Mouse (Mus musculus) kidney, postnatal 0 days (tissue): Measurements from ENCODE around the gene Arf6. TPM values are rescaled to one million over a fixed set of nuclear protein-coding genes. Genes with fewer than 3 reads are reported as not detected.
"Not testable (repeated sequence)": the region's sequence is repeated elsewhere in the genome, so short reads cannot be mapped to it uniquely, and the experiment has no call there.

Source experiments
- ATAC-seq: fragments of 200-750 bp; cut with Nextera tagmentation; replicated peaks from 2 replicates; pipeline ENCODE4 v1.8.0; 2017; ENCODE audit warnings: low read depth, moderate number of reproducible peaks, moderate TSS enrichment, moderate library complexity; ENCODE audit not compliant: low FRiP score
- DNase-seq: peaks from one replicate; pipeline ENCODE4 v3.0.0-alpha.2; 2016; ENCODE audit warnings: low spot score
- H3K27ac ChIP-seq: fragments of 300-500 bp; sonication (generic); 2 replicates; pipeline ENCODE4 v1.5.1; 2014; ENCODE audit warnings: mild to moderate bottlenecking
- H3K27me3 ChIP-seq: fragments of 300-500 bp; sonication (generic); 2 replicates; pipeline ENCODE4 v1.6.1; 2014; ENCODE audit warnings: low read length, mixed read lengths; ENCODE audit not compliant: insufficient read depth
- H3K36me3 ChIP-seq: fragments of 300-500 bp; sonication (generic); 2 replicates; pipeline ENCODE4 v1.6.1; 2014; ENCODE audit warnings: low read length, mixed read lengths; ENCODE audit not compliant: insufficient read depth
- H3K4me1 ChIP-seq: fragments of 300-500 bp; sonication (generic); replicated peaks from 2 replicates; pipeline ENCODE4 v1.6.1; 2014; ENCODE audit warnings: antibody characterized with exemption, low read length, mixed read lengths; ENCODE audit not compliant: insufficient read depth
- H3K4me2 ChIP-seq: fragments of 300-500 bp; sonication (generic); 2 replicates; pipeline ENCODE4 v1.6.1; 2014; ENCODE audit warnings: mild to moderate bottlenecking, low read length, moderate library complexity, mixed read lengths
- H3K4me3 ChIP-seq: fragments of 300-500 bp; sonication (generic); replicated peaks from 2 replicates; pipeline ENCODE4 v1.5.1; 2014; ENCODE audit warnings: low read depth, low read length
- H3K9ac ChIP-seq: fragments of 300-500 bp; sonication (generic); 2 replicates; pipeline ENCODE4 v1.6.1; 2014; ENCODE audit warnings: low read depth, low read length
- H3K9me3 ChIP-seq: fragments of 300-500 bp; sonication (generic); replicated peaks from 2 replicates; pipeline ENCODE4 v1.6.1; 2016; ENCODE audit warnings: low read length, inconsistent platforms, mixed read lengths
- CTCF ChIP-seq: IDR thresholded peaks from 2 replicates; pipeline ENCODE4 v1.5.1; 2016; ENCODE audit warnings: antibody characterized with exemption, low read depth, mild to moderate bottlenecking, moderate library complexity
- WGBS: fragments of 180-500 bp; shearing (Covaris S2); extraction: QIAGEN DNeasy Blood & Tissue Kit; methylation state at CpG from one replicate; pipeline ENCODE4 v1.1.7; 2014; 5-methylcytosine and 5-hydroxymethylcytosine counted together
- polyA plus RNA-seq: library from polyadenylated mRNA; unstranded; fragments of >200 nt; fragmentation: Nextera tagmentation; extraction: Ambion mirVana; gene quantifications from 2 replicates; pipeline ENCODE4 v1.2.1, GENCODE M21; 2015

Arf6 gene
- polyA plus RNA-seq, 1 experiment from 2014 or later, result 70.7 TPM

DNA sequence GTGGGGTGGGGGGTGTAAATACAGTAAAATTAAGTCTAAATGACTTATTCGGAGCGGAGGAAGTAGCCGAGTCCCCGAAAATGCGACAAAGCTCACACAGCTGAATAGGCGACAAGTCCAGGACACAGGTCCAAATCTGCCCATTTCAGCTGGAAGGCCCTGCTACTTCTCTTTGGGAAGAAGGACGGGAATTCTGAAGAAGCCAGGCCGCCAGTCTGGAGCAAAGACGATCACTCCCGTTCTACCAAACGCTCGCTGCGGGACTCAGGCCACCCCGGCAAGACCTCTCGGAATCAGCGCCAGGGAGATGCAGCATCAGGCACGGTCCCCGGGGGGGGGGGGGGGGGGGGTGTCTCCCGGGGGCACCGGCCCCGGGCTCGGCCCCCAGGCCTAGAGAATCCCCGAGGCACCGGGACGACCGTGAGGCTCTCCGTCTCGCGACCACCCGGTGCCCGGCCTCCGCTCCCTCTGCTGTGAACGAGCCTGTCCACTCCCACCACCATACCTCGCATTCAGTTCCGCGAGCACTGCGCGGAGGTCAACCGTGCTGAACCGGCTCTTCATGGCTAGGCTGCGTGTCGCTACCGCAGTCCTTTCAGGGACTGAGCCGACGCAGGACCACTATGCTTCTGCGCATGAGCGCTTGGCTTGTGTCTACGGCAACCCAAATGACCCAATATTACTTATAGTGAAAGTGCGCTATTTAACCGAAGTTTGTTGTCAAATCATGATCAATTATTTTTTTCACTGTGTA, 15.2 kb upstream of the Arf6 start, which contains the start of gene Nemf:
Gene Nemf, minus strand, starts transcription at position 620 of the 754 bp plus-strand sequence.
- H3K9ac ChIP-seq, result peak within 1 kb of the TSS; percentile 86
- H3K27ac ChIP-seq, result peak within 1 kb of the TSS; percentile 75
- peak within 1 kb of the TSS; percentile 83 for H3K4me2 ChIP-seq
- under 1% methylated on average over 43 of the region's 50 CpGs for WGBS
- no peaks in the 10 kb centered on the region for H3K27me3 ChIP-seq
- H3K36me3 ChIP-seq, result peaks cover 5% of the 10 kb centered on the region; the same call in 1 of the 2 replicates
- H3K4me1 ChIP-seq, result no peaks in the 10 kb centered on the region
- H3K9me3 ChIP-seq, result no peaks in the 10 kb centered on the region
- peak; percentile 38 for ATAC-seq
- TF ChIP-seq CTCF, result no peak
- peak within 1 kb of the TSS; percentile 69 for H3K4me3 ChIP-seq
- DNase-seq, result peak; percentile 91

- no peaks in the 10 kb centered on the region for H3K27me3 ChIP-seq
- 6% methylated on average over 13 of the region's 13 CpGs for WGBS
- H3K36me3 ChIP-seq, result 0 out of 2 replicates have a peak, but pooled peaks cover 5% of the 10 kb centered on the region
- no peak for TF ChIP-seq CTCF
- H3K9ac ChIP-seq, result peak overlapping the region; percentile 86
- no peaks in the 10 kb centered on the region for H3K4me1 ChIP-seq
- ATAC-seq (no peak), DNase-seq (no peak)
- H3K4me2 ChIP-seq, result peak overlapping the region; percentile 83
- peak overlapping the region; percentile 69 for H3K4me3 ChIP-seq
- H3K27ac ChIP-seq, result peak overlapping the region; percentile 75
- no peaks in the 10 kb centered on the region for H3K9me3 ChIP-seq
Observed at GRCm38 (mm10) chr12:69357300-69357646, 14.7 kb upstream of the Arf6 start.

GRCm38 (mm10) chr12:69360655-69360996, 11.3 kb upstream of the Arf6 start:
- H3K27ac ChIP-seq, result no peak overlapping the region
- TF ChIP-seq CTCF, result peak; percentile 93
- H3K9me3 ChIP-seq, result no peaks in the 10 kb centered on the region
- no peak overlapping the region for H3K4me2 ChIP-seq
- DNase-seq (peak; percentile 92), ATAC-seq (0 out of 2 replicates have a peak, but pooled peaks have one; percentile 1)
- H3K27me3 ChIP-seq, result no peaks in the 10 kb centered on the region
- H3K36me3 ChIP-seq, result no peaks in the 10 kb centered on the region
- no peak overlapping the region for H3K4me3 ChIP-seq
- no peak overlapping the region for H3K9ac ChIP-seq
- 13% methylated on average over 5 of the region's 5 CpGs for WGBS
- H3K4me1 ChIP-seq, result 0 out of 2 replicates have a peak, but pooled peaks cover 4% of the 10 kb centered on the region

GRCm38 (mm10) chr12:69360997-69361899, 10.7 kb upstream of the Arf6 start:
- H3K4me2 ChIP-seq, result peak overlapping the region; percentile 71

DNA sequence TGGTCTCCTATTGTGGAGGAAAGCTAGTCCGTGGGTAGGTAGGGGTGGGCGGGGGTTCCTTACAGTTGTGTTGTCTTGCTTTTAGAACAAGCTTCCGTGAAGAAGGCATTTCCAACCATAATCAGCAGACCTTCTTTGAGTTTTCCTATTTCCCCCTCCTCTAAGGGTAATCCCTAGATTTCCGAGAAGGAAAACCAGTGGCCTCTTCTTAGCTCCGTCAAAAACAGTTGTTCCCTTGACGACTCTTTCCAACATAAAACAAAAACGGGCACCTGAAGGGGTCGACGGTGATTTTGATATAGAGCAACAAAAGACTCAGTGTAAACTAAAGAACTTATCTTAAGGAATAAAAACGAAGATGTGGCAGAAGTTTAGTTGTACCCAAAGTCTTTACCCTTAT, 10.0 kb upstream of the Arf6 start:
- 5% methylated on average over 10 of the region's 10 CpGs for WGBS

More at GRCm38 (mm10) chr12:69360997-69361899, 10.7 kb upstream of the Arf6 start:
- ATAC-seq, result peak; percentile 96
- not testable (repeated sequence) for H3K9me3 ChIP-seq, H3K4me1 ChIP-seq, H3K36me3 ChIP-seq, H3K27me3 ChIP-seq
- DNase-seq, result peak; percentile 99
- Histone ChIP-seq H3K27ac (peak overlapping the region; percentile 95), H3K9ac (peak overlapping the region; percentile 63; the same call in 1 of the 2 replicates), H3K4me3 (peak overlapping the region; percentile 51)
- WGBS, result under 1% methylated on average over 39 of the region's 50 CpGs

DNA sequence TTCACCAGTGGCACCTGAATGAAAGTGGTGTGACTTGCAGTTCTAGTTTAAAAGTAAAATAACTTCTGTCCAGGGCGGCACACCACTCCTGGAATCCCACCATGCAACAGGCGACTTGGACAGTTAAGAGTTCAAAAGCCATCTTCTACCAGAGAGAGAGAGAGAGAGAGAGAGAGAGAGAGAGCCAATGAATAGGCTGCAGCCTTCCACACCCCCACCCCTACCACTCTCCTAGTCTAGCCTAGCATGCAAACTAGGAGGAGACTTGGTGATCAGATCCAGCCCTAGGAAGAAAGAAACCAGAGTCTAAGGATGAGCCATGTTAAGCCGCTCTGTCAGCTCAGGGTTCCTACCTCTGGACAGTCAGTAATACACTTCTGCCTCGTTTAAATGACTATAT, 9.6 kb upstream of the Arf6 start:
- no peak overlapping the region for H3K27ac ChIP-seq

More for the DNA sequence above, 10.0 kb upstream of the Arf6 start:
- H3K4me2 ChIP-seq, result peak overlapping the region; percentile 71
- H3K9me3 ChIP-seq, result no peaks in the 10 kb centered on the region
- no peaks in the 10 kb centered on the region for H3K36me3 ChIP-seq
- no peaks in the 10 kb centered on the region for H3K27me3 ChIP-seq
- H3K4me3 ChIP-seq, result peak overlapping the region; percentile 51
- H3K4me1 ChIP-seq, result 0 out of 2 replicates have a peak, but pooled peaks cover 4% of the 10 kb centered on the region
- TF ChIP-seq CTCF, result no peak
- DNase-seq, result no peak
- ATAC-seq, result no peak
- peak overlapping the region; percentile 63; the same call in 1 of the 2 replicates for H3K9ac ChIP-seq
- H3K27ac ChIP-seq, result peak overlapping the region; percentile 95

DNA sequence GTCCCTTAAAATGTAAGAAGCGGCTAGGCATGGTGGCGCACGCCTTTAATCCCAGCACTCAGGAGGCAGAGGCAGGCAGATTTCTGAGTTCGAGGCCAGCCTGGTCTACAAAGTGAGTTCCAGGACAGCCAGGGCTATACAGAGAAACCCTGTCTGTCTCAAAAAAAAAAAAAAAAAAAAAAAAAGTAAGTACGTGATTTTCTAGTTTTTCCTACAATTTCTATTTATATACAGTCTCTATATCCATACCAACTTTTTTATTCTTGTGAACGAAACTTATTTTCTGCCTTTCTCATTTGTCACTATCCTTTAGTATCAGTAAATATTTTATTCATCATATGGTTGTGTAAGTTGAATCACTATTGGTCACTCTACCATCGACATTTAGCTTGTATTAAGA, 8.8 kb upstream of the Arf6 start:
- ATAC-seq, H3K9me3 ChIP-seq, DNase-seq, H3K36me3 ChIP-seq, H3K27me3 ChIP-seq, H3K4me3 ChIP-seq, H3K4me1 ChIP-seq, H3K4me2 ChIP-seq, H3K9ac ChIP-seq, H3K27ac ChIP-seq: not testable (repeated sequence)
- 97% methylated on average over 7 of the region's 7 CpGs for WGBS

More for the DNA sequence above, 9.6 kb upstream of the Arf6 start:
- Histone ChIP-seq H3K4me1 (0 out of 2 replicates have a peak, but pooled peaks cover 4% of the 10 kb centered on the region), H3K27me3 (no peaks in the 10 kb centered on the region), H3K4me2 (peak overlapping the region; percentile 71; the same call in 1 of the 2 replicates), H3K36me3 (no peaks in the 10 kb centered on the region), H3K4me3 (no peak overlapping the region), H3K9me3 (no peaks in the 10 kb centered on the region), H3K9ac (no peak overlapping the region)
- ATAC-seq (no peak), DNase-seq (no peak)
- 62% methylated on average over 4 of the region's 4 CpGs for WGBS
- no peak for TF ChIP-seq CTCF
